In genomic region chr14:57910501-57911068, GRCm38 (mm10) we compare ENCODE assay signal across 8 mouse cellular contexts. TPM values are rescaled to one million over a fixed set of nuclear protein-coding genes. Genes with fewer than 3 reads are reported as not detected.
DNase-seq lines count a peak whose midpoint lies in the region; ATAC-seq and TF ChIP-seq lines count a peak whose summit lies in the region.

No protein-coding gene starts in this region.

- H3K4me2 ChIP-seq in forebrain, embryonic 15.5 days (replicated peaks): peak overlapping the region; percentile 44
- H3K4me2 ChIP-seq in lung, embryonic 14.5 days: peak overlapping the region; percentile 48

- intact Hi-C loops in heart, postnatal 25 days (cut with DNase I): loop anchor here (1.0 to 5.0 kb wide), 2 partner anchors 83 to 230 kb away; partner anchors contain the start of genes Mrpl57 and Ska3

- DNase-seq in G1E (ENCODE audit: low spot score): peak; percentile 60
- peak; percentile 77 for DNase-seq in cerebellum, adult 11-12 months
- peak; percentile 65 for DNase-seq in heart, postnatal 25 days (ENCODE audit: low spot score)
- DNase-seq in layer of hippocampus, adult 18-20 months (ENCODE audit: low spot score in 2 of 2): peak; percentile 72 to 91
- peak; percentile 95 for DNase-seq in lung, embryonic 14.5 days
- DNase-seq in testis, postnatal 14 days (ENCODE audit: low spot score): peak; percentile 79

- ATAC-seq in G1E (ENCODE audit: extremely low read depth, insufficient number of reproducible peaks, low FRiP score, poor library complexity, severe bottlenecking): peak; percentile 96
- peak; percentile 91 for ATAC-seq in forebrain, embryonic 15.5 days (replicated peaks)
- peak; percentile 94 for ATAC-seq in lung, embryonic 14.5 days (ENCODE audit: insufficient read depth)
- ATAC-seq in neutrophil, adult 5-6 weeks (ENCODE audit: extremely low read depth, insufficient number of reproducible peaks, low FRiP score, poor library complexity, severe bottlenecking): peak; percentile 96

- H3K4me3 ChIP-seq in G1E (ENCODE audit: low read depth, low read length): peak overlapping the region; percentile 55; the same call in 1 of the 2 replicates
- peak overlapping the region; percentile 30 for H3K4me3 ChIP-seq in forebrain, embryonic 15.5 days
- peak overlapping the region; percentile 11 for H3K4me3 ChIP-seq in lung, embryonic 14.5 days (ENCODE audit: low read depth, low read length)

- no peaks in the 10 kb centered on the region for H3K36me3 ChIP-seq in G1E (replicated peaks)
- no peaks in the 10 kb centered on the region for H3K36me3 ChIP-seq in forebrain, embryonic 15.5 days
- H3K36me3 ChIP-seq in lung, embryonic 14.5 days (ENCODE audit: insufficient read depth): 0 out of 2 replicates have a peak, but pooled peaks cover 3% of the 10 kb centered on the region

- 18% methylated on average over 26 of the region's 26 CpGs for WGBS in forebrain, embryonic 15.5 days
- 20% methylated on average over 26 of the region's 26 CpGs for WGBS in lung, embryonic 14.5 days

- TF ChIP-seq CTCF in G1E (IDR thresholded peaks at IDR 0.05; ENCODE audit: low read depth, low read length): no peak
- TF ChIP-seq CTCF in lung, embryonic 14.5 days (IDR thresholded peaks at IDR 0.05; ENCODE audit: low read depth): peak; percentile 86

- H3K27ac ChIP-seq in forebrain, embryonic 15.5 days (replicated peaks): no peak overlapping the region
- H3K27ac ChIP-seq in lung, embryonic 14.5 days (ENCODE audit: low read depth): no peak overlapping the region

- peak overlapping the region; percentile 34 for H3K9ac ChIP-seq in forebrain, embryonic 15.5 days (replicated peaks)
- H3K9ac ChIP-seq in lung, embryonic 14.5 days: peak overlapping the region; percentile 49; the same call in 1 of the 2 replicates

- no peaks in the 10 kb centered on the region; the same call in 1 of the 2 replicates for H3K27me3 ChIP-seq in G1E (ENCODE audit: insufficient read depth, low read length)
- H3K27me3 ChIP-seq in forebrain, embryonic 15.5 days: no peaks in the 10 kb centered on the region
- no peaks in the 10 kb centered on the region for H3K27me3 ChIP-seq in lung, embryonic 14.5 days (ENCODE audit: insufficient read depth, low read length)

- no peaks in the 10 kb centered on the region for H3K9me3 ChIP-seq in G1E (replicated peaks)
- no peaks in the 10 kb centered on the region for H3K9me3 ChIP-seq in forebrain, embryonic 15.5 days
- H3K9me3 ChIP-seq in lung, embryonic 14.5 days (ENCODE audit: low read depth, low read length): no peaks in the 10 kb centered on the region

- peaks cover 24% of the 10 kb centered on the region for H3K4me1 ChIP-seq in G1E (ENCODE audit: insufficient read depth, low read depth, low read length)
- H3K4me1 ChIP-seq in forebrain, embryonic 15.5 days: peaks cover 5% of the 10 kb centered on the region; the same call in 1 of the 2 replicates
- H3K4me1 ChIP-seq in lung, embryonic 14.5 days (ENCODE audit: insufficient read depth): no peaks in the 10 kb centered on the region

RNA-seq across cellular contexts. Expression of gene Zdhhc20, which starts 20.5 kb away (rescaled TPM):
- total RNA-seq in G1E (2014; fragmentation: Nextera tagmentation) (20.5 and 21.2 TPM in 2 replicates), G1E (2017) (13.3 and 19.7 TPM in 2 replicates)
- 0.46 and 1.0 TPM in 2 replicates for polyA plus RNA-seq in G1E (2012)
- polyA plus RNA-seq in forebrain, embryonic 15.5 days (2015; fragmentation: Nextera tagmentation; extraction: Ambion mirVana): 46.7 and 50.8 TPM in 2 replicates
- 10 to 100 TPM in 1 of 2 experiments, 1 to 10 TPM in 1; 6.9 to 10.9 TPM for total RNA-seq in heart, postnatal 25 days (2021)
- 10 to 100 TPM; 45.1 to 48.4 TPM for total RNA-seq in layer of hippocampus, adult 18-20 months (2021)
- polyA plus RNA-seq in lung, embryonic 14.5 days (2014; fragmentation: Nextera tagmentation; extraction: Ambion mirVana): 62.8 and 66.2 TPM in 2 replicates
- 86.4 and 94.2 TPM in 2 replicates for total RNA-seq in neutrophil, adult 5-6 weeks (2017)
